Mouse (Mus musculus) embryonic fibroblast, embryonic 13.5 days (primary cell): ENCODE results near the gene Dnajb13.
"Not testable (repeated sequence)": the region's sequence is repeated elsewhere in the genome, so short reads cannot be mapped to it uniquely, and the experiment has no call there.

Experiments
- CTCF ChIP-seq: IDR thresholded peaks from 2 replicates; pipeline ENCODE4 v1.5.1; 2011; ENCODE audit warnings: mild to moderate bottlenecking, control low read depth, low read length, moderate library complexity, borderline replicate concordance; ENCODE audit not compliant: insufficient read depth
- POLR2A ChIP-seq: IDR thresholded peaks from 2 replicates; pipeline ENCODE4 v1.6.1; 2011; ENCODE audit warnings: low read depth, mild to moderate bottlenecking, control low read depth, low read length, moderate library complexity

DNA sequence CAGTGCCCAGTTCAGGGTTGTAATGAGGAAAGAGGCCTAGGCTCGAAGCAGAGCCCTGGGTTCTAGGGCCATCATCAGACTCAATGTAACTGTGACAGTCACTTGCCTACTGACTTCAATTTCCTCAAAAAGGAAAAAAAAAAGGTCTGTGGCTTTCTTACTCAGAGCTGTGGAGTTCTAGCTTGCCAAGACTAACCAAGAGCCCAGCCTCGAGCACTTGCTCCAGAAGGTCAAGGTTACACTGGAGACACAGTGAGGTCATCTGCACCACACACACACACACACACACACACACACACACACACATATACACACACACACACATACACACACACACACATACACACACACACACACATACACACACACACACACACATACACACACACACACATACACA lies 32.7 kb downstream of the Dnajb13 start:
- TF ChIP-seq POLR2A, CTCF: not testable (repeated sequence)
